26 mouse cellular contexts compared by ENCODE assay signal in genomic region chr6:94588365-94588764, GRCm38 (mm10).
DNase-seq lines count a peak whose midpoint lies in the region; ATAC-seq and TF ChIP-seq lines count a peak whose summit lies in the region.
"Had no signal": no experiment of that assay in that cellular context is flagged by ENCODE, and none has a peak within 500 bp of the region (broad histone marks: within the 10 kb centered on the region; RNA-seq: fewer than 3 reads in every experiment).

No protein-coding gene starts in this region.

- H3K27me3 ChIP-seq in neural tube, embryonic 15.5 days (replicated peaks) = no peaks in the 10 kb centered on the region
- H3K27me3 ChIP-seq in MEL (ENCODE audit: control insufficient read depth in 1 of 2, insufficient read depth in 2 of 2, low read length in 2 of 2) = no peaks in the 10 kb centered on the region
- H3K27me3 ChIP-seq: embryonic facial prominence, embryonic 12.5 days; embryonic facial prominence, embryonic 15.5 days; heart, embryonic 12.5 days; heart, embryonic 15.5 days had no signal

- no peak for TF ChIP-seq CTCF in MEL (IDR thresholded peaks at IDR 0.05 in 2 of 3, conservative IDR thresholded peaks at IDR 0.05 in 1 of 3; ENCODE audit: control insufficient read depth in 1 of 3, insufficient read depth in 1 of 3, low read depth in 2 of 3, low read length in 3 of 3, poor library complexity in 1 of 3, severe bottlenecking in 1 of 3)

- 86% methylated on average over 4 of the region's 4 CpGs for WGBS in neural tube, embryonic 15.5 days

- peaks cover 11% of the 10 kb centered on the region for H3K4me1 ChIP-seq in neural tube, embryonic 15.5 days
- H3K4me1 ChIP-seq in MEL (ENCODE audit: control insufficient read depth in 1 of 2, insufficient read depth in 2 of 2, low read length in 2 of 2) = no peaks in the 10 kb centered on the region; a peak in 1 of 4 replicates

- H3K36me3 ChIP-seq in neural tube, embryonic 15.5 days = no peaks in the 10 kb centered on the region
- H3K36me3 ChIP-seq in MEL (ENCODE audit: control insufficient read depth in 1 of 2, insufficient read depth in 2 of 2, low read length in 2 of 2) = no peaks in the 10 kb centered on the region
- H3K36me3 ChIP-seq: embryonic facial prominence, embryonic 12.5 days; embryonic facial prominence, embryonic 15.5 days; heart, embryonic 15.5 days had no signal

- H3K27ac ChIP-seq in neural tube, embryonic 15.5 days (replicated peaks) = no peak overlapping the region
- H3K27ac ChIP-seq in MEL (ENCODE audit: control insufficient read depth, low read depth, low read length) = no peak overlapping the region
- H3K27ac ChIP-seq: embryonic facial prominence, embryonic 12.5 days; embryonic facial prominence, embryonic 15.5 days; gastrocnemius, adult 2 months; heart, embryonic 15.5 days; hindbrain, embryonic 14.5 days; hindbrain, postnatal 0 days had no signal

- no peak overlapping the region for H3K4me2 ChIP-seq in neural tube, embryonic 15.5 days
- H3K4me2 ChIP-seq: embryonic facial prominence, embryonic 12.5 days; embryonic facial prominence, embryonic 15.5 days; heart, embryonic 12.5 days; heart, embryonic 15.5 days; hindbrain, embryonic 14.5 days had no signal

- no peaks in the 10 kb centered on the region for H3K79me2 ChIP-seq in MEL (ENCODE audit: control insufficient read depth, insufficient read depth, low read length, poor library complexity)

- TF ChIP-seq POLR2A in MEL (IDR thresholded peaks at IDR 0.05; ENCODE audit: control insufficient read depth in 1 of 2, insufficient read depth in 1 of 2, low read depth in 1 of 2, low read length in 2 of 2, poor library complexity in 1 of 2) = no peak

- ATAC-seq in neural tube, embryonic 15.5 days (ENCODE audit: low FRiP score) = no peak
- no peak for ATAC-seq in cerebellum, adult (ENCODE audit: insufficient number of reproducible peaks, low FRiP score, low TSS enrichment)
- ATAC-seq: activated CD4-positive, CD25-positive, alpha-beta regulatory T cell, adult 4 months; forebrain, embryonic 14.5 days; forebrain, postnatal 0 days; hindbrain, postnatal 0 days had no signal

- no peak overlapping the region for H3K9ac ChIP-seq in neural tube, embryonic 15.5 days (replicated peaks)
- H3K9ac ChIP-seq in MEL (ENCODE audit: control insufficient read depth, low read depth, low read length, poor library complexity, severe bottlenecking) = no peak overlapping the region
- H3K9ac ChIP-seq: embryonic facial prominence, embryonic 12.5 days; embryonic facial prominence, embryonic 15.5 days; forebrain, postnatal 0 days; heart, embryonic 12.5 days; heart, embryonic 15.5 days; hindbrain, embryonic 14.5 days had no signal

- no peak for TF ChIP-seq EP300 in MEL (IDR thresholded peaks at IDR 0.05; ENCODE audit: low read depth in 1 of 2, low read length in 2 of 2)

- TF ChIP-seq RAD21 in MEL (IDR thresholded peaks at IDR 0.05; ENCODE audit: low read depth, low read length) = no peak

- DNase-seq in heart, adult 11 months = peak; percentile 84
- DNase-seq in heart, postnatal 36 days = no peak
- peak; percentile 8 for DNase-seq in neural tube, embryonic 10.5 days (ENCODE audit: extremely low spot score, low spot score)
- DNase-seq in MEL (ENCODE audit: low read depth, low spot score) = no peak
- DNase-seq in lung, postnatal 14 days = no peak
- DNase-seq: adrenal gland, adult 8-10 months; adrenal gland, postnatal 25 days; cerebellum, adult 18-20 months; cerebellum, adult 9-10 months; cerebellum, postnatal 14 days; forebrain, postnatal 0 days; gastrocnemius, adult 2 months; gastrocnemius, postnatal 14 days; heart, adult 18-20 months; heart, postnatal 10 days; heart, postnatal 4 days had no signal

- H3K4me3 ChIP-seq in neural tube, embryonic 15.5 days (replicated peaks) = no peak overlapping the region
- H3K4me3 ChIP-seq in MEL (ENCODE audit: control insufficient read depth in 1 of 2, insufficient read depth in 1 of 2, low read depth in 2 of 2, low read length in 2 of 2) = no peak overlapping the region
- H3K4me3 ChIP-seq: embryonic facial prominence, embryonic 12.5 days; embryonic facial prominence, embryonic 15.5 days; gastrocnemius, adult 2 months; heart, embryonic 12.5 days; heart, embryonic 15.5 days had no signal

- intact Hi-C loops in heart, postnatal 36 days (cut with DNase I) = no loop called here

- no peaks in the 10 kb centered on the region for H3K9me3 ChIP-seq in neural tube, embryonic 15.5 days (replicated peaks)
- no peaks in the 10 kb centered on the region for H3K9me3 ChIP-seq in MEL (replicated peaks; ENCODE audit: insufficient read depth, low read length)
- H3K9me3 ChIP-seq: embryonic facial prominence, embryonic 12.5 days; embryonic facial prominence, embryonic 15.5 days; heart, embryonic 15.5 days had no signal

TF ChIP-seq in MEL, 35 proteins besides CTCF, POLR2A, EP300 and RAD21:
- no peak for TF ChIP-seq USF2 (IDR thresholded peaks at IDR 0.05; ENCODE audit: borderline replicate concordance in 1 of 2, insufficient read depth in 1 of 2, low read depth in 1 of 2, low read length in 2 of 2)
- peak; percentile 81; the same call in 1 of the 2 replicates for TF ChIP-seq MAFK (IDR thresholded peaks at IDR 0.05; ENCODE audit: borderline replicate concordance, low read depth, low read length)

Comparison
In these comparisons a context has a peak if more than half of its experiments do, and no peak if none do; other contexts are left out.
1. DNase-seq: peak in heart, adult 11 months (single experiment) and neural tube, embryonic 10.5 days (single experiment); none in heart, postnatal 36 days (0 of 2), MEL (single experiment) and lung, postnatal 14 days (single experiment).